Mouse (Mus musculus) CD4-positive, CD25-positive, alpha-beta regulatory T cell, adult 4 months (primary cell): ENCODE measurements around the gene Rad51b. TPM values are rescaled to one million over a fixed set of nuclear protein-coding genes. Genes with fewer than 3 reads are reported as not detected.

Experiments used
- ATAC-seq: one replicate; pipeline ENCODE4 v1.8.0; 2017
- polyA plus RNA-seq, 2 experiments: library from polyadenylated mRNA; unstranded; fragments of 100-300 nt; shearing (Covaris generic); gene quantifications; one replicate each; pipeline ENCODE4 v1.2.1; 2017

Gene Rad51b
- polyA plus RNA-seq, 2 experiments from 2014 or later = 3.7 to 4.5 TPM

GRCm38 (mm10) chr12:79623308-79623707, 326.2 kb downstream of the Rad51b start:
- ATAC-seq = peak; percentile 42

- peak; percentile 36 for ATAC-seq
These were observed 328.8 kb downstream of the Rad51b start for GRCm38 (mm10) chr12:79625699-79626554.

GRCm38 (mm10) chr12:79626555-79627080, 329.5 kb downstream of the Rad51b start:
- no peak for ATAC-seq

GRCm38 (mm10) chr12:79627351-79628120, 330.5 kb downstream of the Rad51b start:
- no peak for ATAC-seq

- peak; percentile 64 for ATAC-seq
These were observed 331.2 kb downstream of the Rad51b start for GRCm38 (mm10) chr12:79628121-79628774.

- no peak for ATAC-seq
These were observed 333.1 kb downstream of the Rad51b start for GRCm38 (mm10) chr12:79629945-79630850.

GRCm38 (mm10) chr12:79633458-79634106, 336.5 kb downstream of the Rad51b start:
- ATAC-seq = peak; percentile 32

- ATAC-seq = no peak
These were observed 344.6 kb downstream of the Rad51b start for GRCm38 (mm10) chr12:79641570-79642285.

- ATAC-seq = no peak
These were observed 345.6 kb downstream of the Rad51b start for GRCm38 (mm10) chr12:79642715-79643114.

GRCm38 (mm10) chr12:79645656-79646055, 348.6 kb downstream of the Rad51b start:
- no peak for ATAC-seq

GRCm38 (mm10) chr12:79646646-79647164, 349.6 kb downstream of the Rad51b start:
- peak; percentile 82 for ATAC-seq

- ATAC-seq = no peak
These were observed 350.3 kb downstream of the Rad51b start for GRCm38 (mm10) chr12:79647382-79647781.

- no peak for ATAC-seq
These were observed 350.9 kb downstream of the Rad51b start for GRCm38 (mm10) chr12:79647976-79648375.

GRCm38 (mm10) chr12:79648812-79649700, 352.0 kb downstream of the Rad51b start:
- no peak for ATAC-seq

GRCm38 (mm10) chr12:79649796-79650195, 352.7 kb downstream of the Rad51b start:
- ATAC-seq = no peak

- no peak for ATAC-seq
These were observed 358.1 kb downstream of the Rad51b start for GRCm38 (mm10) chr12:79655138-79655537.

GRCm38 (mm10) chr12:79658861-79659260, 361.8 kb downstream of the Rad51b start:
- peak; percentile 55 for ATAC-seq

- ATAC-seq = no peak
These were observed 364.2 kb downstream of the Rad51b start for GRCm38 (mm10) chr12:79661270-79661669.
